Mouse (Mus musculus): ENCODE results near the gene Dcun1d4. TPM values are rescaled to one million over a fixed set of nuclear protein-coding genes. Genes with fewer than 3 reads are reported as not detected.
A peak's percentile ranks its signal among the peaks of the same experiment; 100 is the strongest.

Gene Dcun1d4
- polyA plus RNA-seq, 1 experiment, result 2.8 TPM

GRCm38 (mm10) chr5:73547252-73547651, 66.5 kb downstream of the Dcun1d4 start:
- WGBS, result 77% methylated on average over 7 of the region's 7 CpGs
- no peaks in the 10 kb centered on the region; the same call in 1 of the 2 replicates for H3K36me3 ChIP-seq (ENCODE audit: control insufficient read depth, insufficient read depth, low read length)
- H3K27me3 ChIP-seq (ENCODE audit: control insufficient read depth, insufficient read depth, low read length), result no peaks in the 10 kb centered on the region
- peaks cover 15% of the 10 kb centered on the region; the same call in 1 of the 2 replicates for H3K4me1 ChIP-seq (ENCODE audit: control insufficient read depth, insufficient read depth, insufficient read length, low read length)
- no peak overlapping the region for H3K4me3 ChIP-seq (ENCODE audit: low read depth, low read length)
- no peak for TF ChIP-seq CTCF (IDR thresholded peaks at IDR 0.05; ENCODE audit: extremely low read depth, insufficient read length, insufficient replicate concordance, low read depth, low read length)
- no peak for TF ChIP-seq POLR2A (IDR thresholded peaks at IDR 0.05; ENCODE audit: low read depth, low read length)
- no peak overlapping the region for H3K27ac ChIP-seq (ENCODE audit: insufficient read depth, low read depth, low read length)

GRCm38 (mm10) chr5:73548237-73548636, 67.4 kb downstream of the Dcun1d4 start:
- H3K27me3 ChIP-seq (ENCODE audit: control insufficient read depth, insufficient read depth, low read length), result no peaks in the 10 kb centered on the region
- no peak overlapping the region for H3K4me3 ChIP-seq (ENCODE audit: low read depth, low read length)
- peaks cover 13% of the 10 kb centered on the region; the same call in 1 of the 2 replicates for H3K4me1 ChIP-seq (ENCODE audit: control insufficient read depth, insufficient read depth, insufficient read length, low read length)
- peak overlapping the region; percentile 17 for H3K27ac ChIP-seq (ENCODE audit: insufficient read depth, low read depth, low read length)
- no peaks in the 10 kb centered on the region; the same call in 1 of the 2 replicates for H3K36me3 ChIP-seq (ENCODE audit: control insufficient read depth, insufficient read depth, low read length)
- WGBS, result 58% methylated on average over 7 of the region's 7 CpGs
- TF ChIP-seq CTCF (IDR thresholded peaks at IDR 0.05; ENCODE audit: extremely low read depth, insufficient read length, insufficient replicate concordance, low read depth, low read length), result no peak
- no peak for TF ChIP-seq POLR2A (IDR thresholded peaks at IDR 0.05; ENCODE audit: low read depth, low read length)

- WGBS, result 94% methylated on average over 1 of the region's 1 CpGs
- no peaks in the 10 kb centered on the region; the same call in 1 of the 2 replicates for H3K36me3 ChIP-seq (ENCODE audit: control insufficient read depth, insufficient read depth, low read length)
- H3K27me3 ChIP-seq (ENCODE audit: control insufficient read depth, insufficient read depth, low read length), result no peaks in the 10 kb centered on the region
- H3K4me3 ChIP-seq (ENCODE audit: low read depth, low read length), result no peak overlapping the region
- peaks cover 9% of the 10 kb centered on the region; the same call in 1 of the 2 replicates for H3K4me1 ChIP-seq (ENCODE audit: control insufficient read depth, insufficient read depth, insufficient read length, low read length)
- H3K27ac ChIP-seq (ENCODE audit: insufficient read depth, low read depth, low read length), result no peak overlapping the region
- no peak for TF ChIP-seq CTCF (IDR thresholded peaks at IDR 0.05; ENCODE audit: extremely low read depth, insufficient read length, insufficient replicate concordance, low read depth, low read length)
- no peak for TF ChIP-seq POLR2A (IDR thresholded peaks at IDR 0.05; ENCODE audit: low read depth, low read length)
These were observed 68.0 kb downstream of the Dcun1d4 start for GRCm38 (mm10) chr5:73548838-73549237.

GRCm38 (mm10) chr5:73551836-73552235, 71.0 kb downstream of the Dcun1d4 start:
- no peaks in the 10 kb centered on the region for H3K27me3 ChIP-seq (ENCODE audit: control insufficient read depth, insufficient read depth, low read length)
- H3K27ac ChIP-seq (ENCODE audit: insufficient read depth, low read depth, low read length), result no peak overlapping the region
- TF ChIP-seq POLR2A (IDR thresholded peaks at IDR 0.05; ENCODE audit: low read depth, low read length) (no peak), CTCF (IDR thresholded peaks at IDR 0.05; ENCODE audit: extremely low read depth, insufficient read length, insufficient replicate concordance, low read depth, low read length) (no peak)
- no peaks in the 10 kb centered on the region; the same call in 1 of the 2 replicates for H3K36me3 ChIP-seq (ENCODE audit: control insufficient read depth, insufficient read depth, low read length)
- peaks cover 9% of the 10 kb centered on the region; the same call in 1 of the 2 replicates for H3K4me1 ChIP-seq (ENCODE audit: control insufficient read depth, insufficient read depth, insufficient read length, low read length)
- no peak overlapping the region for H3K4me3 ChIP-seq (ENCODE audit: low read depth, low read length)
- WGBS, result 93% methylated on average over 5 of the region's 5 CpGs

- H3K27me3 ChIP-seq (ENCODE audit: control insufficient read depth, insufficient read depth, low read length), result no peaks in the 10 kb centered on the region
- TF ChIP-seq POLR2A (IDR thresholded peaks at IDR 0.05; ENCODE audit: low read depth, low read length), result no peak
- no peak for TF ChIP-seq CTCF (IDR thresholded peaks at IDR 0.05; ENCODE audit: extremely low read depth, insufficient read length, insufficient replicate concordance, low read depth, low read length)
- H3K4me3 ChIP-seq (ENCODE audit: low read depth, low read length), result no peak overlapping the region
- peaks cover 3% of the 10 kb centered on the region; the same call in 1 of the 2 replicates for H3K36me3 ChIP-seq (ENCODE audit: control insufficient read depth, insufficient read depth, low read length)
- WGBS, result 87% methylated on average over 11 of the region's 11 CpGs
- H3K27ac ChIP-seq (ENCODE audit: insufficient read depth, low read depth, low read length), result 0 out of 2 replicates have a peak overlapping the region, but pooled peaks have one; percentile 30
- H3K4me1 ChIP-seq (ENCODE audit: control insufficient read depth, insufficient read depth, insufficient read length, low read length), result peaks cover 9% of the 10 kb centered on the region; the same call in 1 of the 2 replicates
These were observed 73.1 kb downstream of the Dcun1d4 start for GRCm38 (mm10) chr5:73553903-73554302.

GRCm38 (mm10) chr5:73555096-73555852, 74.5 kb downstream of the Dcun1d4 start:
- Histone ChIP-seq H3K36me3 (ENCODE audit: control insufficient read depth, insufficient read depth, low read length) (peaks cover 7% of the 10 kb centered on the region), H3K27me3 (ENCODE audit: control insufficient read depth, insufficient read depth, low read length) (no peaks in the 10 kb centered on the region), H3K4me3 (ENCODE audit: low read depth, low read length) (no peak overlapping the region), H3K4me1 (ENCODE audit: control insufficient read depth, insufficient read depth, insufficient read length, low read length) (peaks cover 9% of the 10 kb centered on the region; the same call in 1 of the 2 replicates), H3K27ac (ENCODE audit: insufficient read depth, low read depth, low read length) (peak overlapping the region; percentile 19)
- TF ChIP-seq CTCF (IDR thresholded peaks at IDR 0.05; ENCODE audit: extremely low read depth, insufficient read length, insufficient replicate concordance, low read depth, low read length) (no peak), POLR2A (IDR thresholded peaks at IDR 0.05; ENCODE audit: low read depth, low read length) (no peak)
- 78% methylated on average over 8 of the region's 8 CpGs for WGBS

GRCm38 (mm10) chr5:73556733-73557425, 76.1 kb downstream of the Dcun1d4 start:
- no peaks in the 10 kb centered on the region for H3K27me3 ChIP-seq (ENCODE audit: control insufficient read depth, insufficient read depth, low read length)
- H3K27ac ChIP-seq (ENCODE audit: insufficient read depth, low read depth, low read length), result peak overlapping the region; percentile 92
- peaks cover 7% of the 10 kb centered on the region for H3K36me3 ChIP-seq (ENCODE audit: control insufficient read depth, insufficient read depth, low read length)
- peak overlapping the region; percentile 55 for H3K4me3 ChIP-seq (ENCODE audit: low read depth, low read length)
- WGBS, result 24% methylated on average over 12 of the region's 12 CpGs
- peaks cover 9% of the 10 kb centered on the region; the same call in 1 of the 2 replicates for H3K4me1 ChIP-seq (ENCODE audit: control insufficient read depth, insufficient read depth, insufficient read length, low read length)
- TF ChIP-seq CTCF (IDR thresholded peaks at IDR 0.05; ENCODE audit: extremely low read depth, insufficient read length, insufficient replicate concordance, low read depth, low read length) (no peak), POLR2A (IDR thresholded peaks at IDR 0.05; ENCODE audit: low read depth, low read length) (no peak)
